Mouse (Mus musculus): ENCODE results near the gene Klk10.

DNA sequence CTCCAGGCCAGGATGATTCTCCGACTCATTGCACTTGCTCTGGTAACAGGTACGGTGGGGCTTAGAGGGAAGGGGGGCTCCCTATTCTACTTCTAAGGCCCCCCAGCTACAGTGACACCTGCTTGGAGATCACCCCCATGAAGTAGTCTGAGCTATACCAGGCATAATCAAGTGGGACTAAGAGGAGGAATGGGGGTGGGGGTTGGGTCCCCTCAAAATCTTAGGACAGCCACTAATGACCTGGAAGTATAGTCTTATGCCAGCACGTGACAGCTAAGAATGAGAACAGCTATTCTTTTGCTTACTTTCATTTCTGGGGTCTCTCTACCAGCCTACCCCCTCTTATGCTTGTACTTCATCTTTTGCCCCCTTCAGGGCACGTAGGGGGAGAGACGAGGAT, 4.3 kb upstream of the Klk10 start:
- TF ChIP-seq CTCF (IDR thresholded peaks at IDR 0.05; ENCODE audit: insufficient read depth, low read length) (no peak), POLR2A (IDR thresholded peaks at IDR 0.05; ENCODE audit: borderline replicate concordance, extremely low read depth, low read depth, low read length) (no peak)
